Mouse (Mus musculus) lung, embryonic 14.5 days (tissue): ENCODE data around the gene Krt28. TPM values are rescaled to one million over a fixed set of nuclear protein-coding genes. Genes with fewer than 3 reads are reported as not detected.

Experiments
- ATAC-seq: fragments of 200-750 bp; cut with Nextera tagmentation; 2 replicates; pipeline ENCODE4 v1.8.0; 2017; ENCODE audit warnings: mild to moderate bottlenecking, moderate TSS enrichment, moderate library complexity; ENCODE audit not compliant: insufficient read depth
- DNase-seq: peaks from one replicate; pipeline ENCODE4 v3.0.0-alpha.2; 2015
- H3K27ac ChIP-seq: fragments of 300-500 bp; sonication (generic); 2 replicates; pipeline ENCODE4 v1.5.1; 2014; ENCODE audit warnings: low read depth, mild to moderate bottlenecking, moderate library complexity
- H3K27me3 ChIP-seq: fragments of 300-500 bp; sonication (generic); 2 replicates; pipeline ENCODE4 v1.6.1; 2014; ENCODE audit warnings: low read length, control low read depth; ENCODE audit not compliant: insufficient read depth
- H3K36me3 ChIP-seq: fragments of 300-500 bp; sonication (generic); 2 replicates; pipeline ENCODE4 v1.6.1; 2014; ENCODE audit warnings: control low read depth; ENCODE audit not compliant: insufficient read depth
- H3K4me1 ChIP-seq: fragments of 300-500 bp; sonication (generic); 2 replicates; pipeline ENCODE4 v1.6.1; 2014; ENCODE audit warnings: antibody characterized with exemption, control low read depth; ENCODE audit not compliant: insufficient read depth
- H3K4me2 ChIP-seq: fragments of 300-500 bp; sonication (generic); 2 replicates; pipeline ENCODE4 v1.6.1; 2014; ENCODE audit warnings: mild to moderate bottlenecking
- H3K4me3 ChIP-seq: fragments of 300-500 bp; sonication (generic); 2 replicates; pipeline ENCODE4 v1.5.1; 2014; ENCODE audit warnings: low read depth, low read length
- H3K9ac ChIP-seq: fragments of 300-500 bp; sonication (generic); 2 replicates; pipeline ENCODE4 v1.6.1; 2014
- H3K9me3 ChIP-seq: fragments of 300-500 bp; sonication (generic); 2 replicates; pipeline ENCODE4 v1.6.1; 2016; ENCODE audit warnings: low read depth, low read length, control low read depth
- CTCF ChIP-seq: IDR thresholded peaks from 2 replicates; pipeline ENCODE4 v1.5.1; 2016; ENCODE audit warnings: antibody characterized with exemption, low read depth
- WGBS: fragments of 180-500 bp; shearing (Covaris S2); extraction: QIAGEN DNeasy Blood & Tissue Kit; methylation state at CpG from one replicate; pipeline ENCODE4 v1.1.7; 2014; 5-methylcytosine and 5-hydroxymethylcytosine counted together
- polyA plus RNA-seq: library from polyadenylated mRNA; unstranded; fragments of >200 nt; fragmentation: Nextera tagmentation; extraction: Ambion mirVana; gene quantifications from 2 replicates; pipeline ENCODE4 v1.2.1, GENCODE M21; 2014

The Krt28 gene
- polyA plus RNA-seq, 1 experiment from 2014 or later: 0.29 TPM

GRCm38 (mm10) chr11:99321094-99321493 is 53.6 kb downstream of the Krt28 start:
- DNase-seq: no peak
- Histone ChIP-seq H3K9ac (no peak overlapping the region), H3K27me3 (no peaks in the 10 kb centered on the region), H3K27ac (no peak overlapping the region), H3K4me1 (no peaks in the 10 kb centered on the region), H3K9me3 (no peaks in the 10 kb centered on the region), H3K4me3 (no peak overlapping the region), H3K36me3 (no peaks in the 10 kb centered on the region), H3K4me2 (no peak overlapping the region)
- ATAC-seq: no peak
- WGBS: 90% methylated on average over 14 of the region's 14 CpGs
- no peak for TF ChIP-seq CTCF

DNA sequence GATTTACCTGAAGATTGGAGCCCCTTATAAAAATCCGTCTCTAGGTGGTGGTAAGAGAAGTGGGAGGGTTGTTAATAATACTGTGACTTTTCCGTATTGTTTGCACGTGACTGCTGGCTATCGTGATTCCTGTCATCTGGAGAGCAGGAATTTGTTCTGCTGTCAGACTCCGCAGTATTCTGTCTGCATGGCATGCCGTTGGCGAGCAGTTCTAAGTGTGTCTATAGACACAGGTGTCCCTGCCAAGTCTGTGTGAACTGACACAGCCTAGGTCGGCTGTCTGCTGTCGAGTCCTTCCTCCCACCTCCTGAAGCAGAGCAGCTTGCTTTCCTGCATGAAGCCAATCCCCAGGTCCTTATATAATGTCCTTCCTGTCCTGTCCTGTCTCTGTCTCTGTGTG is 55.6 kb downstream of the Krt28 start:
- H3K4me3 ChIP-seq: no peak overlapping the region
- no peak overlapping the region for H3K9ac ChIP-seq
- no peak for TF ChIP-seq CTCF
- H3K27me3 ChIP-seq: no peaks in the 10 kb centered on the region
- H3K4me1 ChIP-seq: no peaks in the 10 kb centered on the region
- H3K27ac ChIP-seq: no peak overlapping the region
- WGBS: 26% methylated on average over 9 of the region's 9 CpGs
- DNase-seq: no peak
- no peaks in the 10 kb centered on the region for H3K9me3 ChIP-seq
- H3K4me2 ChIP-seq: no peak overlapping the region
- no peak for ATAC-seq
- H3K36me3 ChIP-seq: no peaks in the 10 kb centered on the region

DNA sequence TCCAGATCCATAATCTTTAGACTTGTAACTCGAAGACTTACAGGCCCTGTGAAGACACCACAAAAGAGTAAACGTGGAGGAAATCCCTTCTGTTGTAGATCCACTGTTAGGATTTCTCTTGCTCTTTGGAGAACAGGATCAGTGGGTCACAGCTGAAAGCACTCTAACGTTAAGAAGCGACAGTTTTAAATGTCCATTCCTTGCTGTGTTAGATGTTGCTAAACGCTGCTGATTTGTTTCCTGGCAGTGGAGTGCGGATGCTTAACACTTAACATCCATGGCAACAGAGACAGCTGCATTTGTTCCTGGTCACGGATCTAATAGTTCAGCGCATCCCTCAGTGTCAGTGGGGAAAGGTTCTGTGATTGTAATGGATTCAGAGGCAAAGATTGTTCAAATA is 58.2 kb downstream of the Krt28 start:
- TF ChIP-seq CTCF: no peak
- Histone ChIP-seq H3K4me3 (no peak overlapping the region), H3K9ac (no peak overlapping the region), H3K36me3 (no peaks in the 10 kb centered on the region), H3K27ac (no peak overlapping the region), H3K4me1 (no peaks in the 10 kb centered on the region), H3K4me2 (no peak overlapping the region), H3K9me3 (no peaks in the 10 kb centered on the region), H3K27me3 (no peaks in the 10 kb centered on the region)
- WGBS: 39% methylated on average over 8 of the region's 8 CpGs
- ATAC-seq (no peak), DNase-seq (peak; percentile 25)

Other genes with a start within 250 kb of the Krt28 start
- gene Ccr7, start 219.8 kb downstream of the Krt28 start, polyA plus RNA-seq: 0.30 and 0.45 TPM in 2 replicates
- 170 and 189 TPM in 2 replicates for gene Smarce1, start 143.9 kb downstream of the Krt28 start, polyA plus RNA-seq
- gene Krt222, start 130.8 kb downstream of the Krt28 start, polyA plus RNA-seq: 0.05 and 0.14 TPM in 2 replicates
- not detected in 2 replicates for gene Krt24, start 89.6 kb downstream of the Krt28 start, polyA plus RNA-seq
- gene Krt25, start 52.0 kb downstream of the Krt28 start, polyA plus RNA-seq: not detected in 2 replicates
- gene Krt26, start 36.9 kb downstream of the Krt28 start, polyA plus RNA-seq: not detected in 2 replicates
- gene Krt27, start 23.8 kb downstream of the Krt28 start, polyA plus RNA-seq: not detected in 2 replicates
- 24.5 and 24.6 TPM in 2 replicates for gene Krt10, start 14.5 kb upstream of the Krt28 start, polyA plus RNA-seq
- gene Krt12, start 47.4 kb upstream of the Krt28 start, polyA plus RNA-seq: not detected in 2 replicates
- gene Krt20, start 63.2 kb upstream of the Krt28 start, polyA plus RNA-seq: 0.28 and 0.42 TPM in 2 replicates
- gene Krt23, start 118.2 kb upstream of the Krt28 start, polyA plus RNA-seq: 4.0 and 4.4 TPM in 2 replicates
- not detected in 2 replicates for gene Krt39, start 146.4 kb upstream of the Krt28 start, polyA plus RNA-seq
- 0.17 TPM in 1 of 2 replicates, not detected in the other for gene Krt40, start 168.3 kb upstream of the Krt28 start, polyA plus RNA-seq
- not detected in 2 replicates for gene Krtap3-3, start 176.0 kb upstream of the Krt28 start, polyA plus RNA-seq
- not detected in 2 replicates for gene Krtap3-2, start 181.9 kb upstream of the Krt28 start, polyA plus RNA-seq
- not detected in 2 replicates for gene Gm11939, start 184.6 kb upstream of the Krt28 start, polyA plus RNA-seq
- gene Krtap3-1, start 191.7 kb upstream of the Krt28 start, polyA plus RNA-seq: not detected in 2 replicates
- not detected in 2 replicates for gene Krtap1-5, start 206.1 kb upstream of the Krt28 start, polyA plus RNA-seq
- gene Krtap1-4, start 208.8 kb upstream of the Krt28 start, polyA plus RNA-seq: not detected in 2 replicates
- gene Krtap1-3, start 216.4 kb upstream of the Krt28 start, polyA plus RNA-seq: not detected in 2 replicates
- not detected in 2 replicates for gene Krtap9-3, start 223.2 kb upstream of the Krt28 start, polyA plus RNA-seq
- not detected in 2 replicates for gene Gm11938, start 228.4 kb upstream of the Krt28 start, polyA plus RNA-seq
- gene Gm11937, start 235.3 kb upstream of the Krt28 start, polyA plus RNA-seq: not detected in 2 replicates
- gene Krtap2-4, start 239.9 kb upstream of the Krt28 start, polyA plus RNA-seq: not detected in 2 replicates
- gene Gm11562, start 245.5 kb upstream of the Krt28 start, polyA plus RNA-seq: not detected in 2 replicates